Mouse (Mus musculus) kidney, embryonic 14.5 days (tissue): ENCODE measurements at regions not wholly inside any gene's neighbourhood (a gene's known extent, or its start where the extent isn't known, plus 50 kb on each side); places are given as distances from the start of the nearest gene placed in this dataset.

ENCODE experiments used
- ATAC-seq: fragments of 200-750 bp; cut with Nextera tagmentation; 2 replicates; pipeline ENCODE4 v1.8.0; 2017; ENCODE audit warnings: moderate number of reproducible peaks, mild to moderate bottlenecking, moderate TSS enrichment, moderate library complexity; ENCODE audit not compliant: low FRiP score, low TSS enrichment
- H3K27ac ChIP-seq: fragments of 300-500 bp; sonication (generic); 2 replicates; pipeline ENCODE4 v1.5.1; 2014; ENCODE audit warnings: low read depth, mild to moderate bottlenecking, low read length, moderate library complexity, mixed read lengths
- H3K27me3 ChIP-seq: fragments of 300-500 bp; sonication (generic); 2 replicates; pipeline ENCODE4 v1.6.1; 2014; ENCODE audit warnings: mild to moderate bottlenecking, low read length; ENCODE audit not compliant: control insufficient read depth, insufficient read depth
- H3K36me3 ChIP-seq: fragments of 300-500 bp; sonication (generic); 2 replicates; pipeline ENCODE4 v1.6.1; 2014; ENCODE audit warnings: low read length, mixed read lengths; ENCODE audit not compliant: control insufficient read depth, insufficient read depth
- H3K4me1 ChIP-seq: fragments of 300-500 bp; sonication (generic); 2 replicates; pipeline ENCODE4 v1.6.1; 2014; ENCODE audit warnings: low read length, mixed read lengths; ENCODE audit not compliant: control insufficient read depth, insufficient read depth
- H3K4me2 ChIP-seq: fragments of 300-500 bp; sonication (generic); replicated peaks from 2 replicates; pipeline ENCODE4 v1.6.1; 2014; ENCODE audit warnings: low read depth, mild to moderate bottlenecking, low read length
- H3K4me3 ChIP-seq: fragments of 300-500 bp; sonication (generic); 2 replicates; pipeline ENCODE4 v1.5.1; 2014; ENCODE audit warnings: mild to moderate bottlenecking, low read length
- H3K9ac ChIP-seq: fragments of 300-500 bp; sonication (generic); 2 replicates; pipeline ENCODE4 v1.6.1; 2014; ENCODE audit warnings: low read depth, mild to moderate bottlenecking, low read length, moderate library complexity
- H3K9me3 ChIP-seq: fragments of 300-500 bp; sonication (generic); 2 replicates; pipeline ENCODE4 v1.6.1; 2016; ENCODE audit warnings: low read length; ENCODE audit not compliant: control insufficient read depth
- WGBS: fragments of 180-500 bp; shearing (Covaris S2); extraction: QIAGEN DNeasy Blood & Tissue Kit; methylation state at CpG from one replicate; pipeline ENCODE4 v1.1.7; 2014; 5-methylcytosine and 5-hydroxymethylcytosine counted together

DNA sequence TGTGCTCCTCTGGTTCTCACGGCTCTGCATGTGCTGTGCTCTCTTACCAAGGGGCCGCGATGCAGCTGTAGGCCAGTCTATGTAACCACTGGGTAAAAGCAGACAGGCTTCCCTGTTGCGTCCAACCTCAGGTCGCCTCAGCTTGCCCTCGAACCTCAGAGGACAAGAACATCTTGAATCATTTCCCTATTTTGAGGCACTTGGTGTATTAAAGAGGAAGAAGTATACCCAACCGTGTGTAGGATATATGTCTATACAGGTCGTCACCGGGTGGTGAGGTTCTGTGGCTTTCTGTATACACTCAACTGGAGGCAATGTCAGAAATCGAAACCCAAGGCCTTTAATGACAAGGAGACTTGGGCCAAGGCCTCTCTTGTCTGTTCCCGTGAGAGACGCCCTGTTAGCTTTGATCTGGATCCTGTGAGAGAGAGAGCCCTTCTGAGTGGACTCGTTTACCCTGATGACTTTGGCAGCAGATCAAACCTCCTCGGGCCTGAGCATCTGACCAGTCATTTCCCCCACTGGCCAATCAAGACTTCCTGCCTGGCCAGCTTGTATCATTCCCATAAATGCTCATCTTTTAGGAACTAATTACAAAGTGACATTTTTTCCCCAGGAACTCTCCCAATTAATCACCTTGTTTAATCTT lies 135.3 kb downstream of the 1500009L16Rik start:
- no peak overlapping the region for H3K4me2 ChIP-seq
- WGBS = 68% methylated on average over 14 of the region's 14 CpGs
- H3K27ac ChIP-seq = no peak overlapping the region
- H3K9ac ChIP-seq = no peak overlapping the region
- no peak overlapping the region for H3K4me3 ChIP-seq
- H3K36me3 ChIP-seq = no peaks in the 10 kb centered on the region
- no peak; the same call in 1 of the 2 replicates for ATAC-seq
- no peaks in the 10 kb centered on the region for H3K9me3 ChIP-seq
- H3K4me1 ChIP-seq = no peaks in the 10 kb centered on the region
- no peaks in the 10 kb centered on the region for H3K27me3 ChIP-seq

DNA sequence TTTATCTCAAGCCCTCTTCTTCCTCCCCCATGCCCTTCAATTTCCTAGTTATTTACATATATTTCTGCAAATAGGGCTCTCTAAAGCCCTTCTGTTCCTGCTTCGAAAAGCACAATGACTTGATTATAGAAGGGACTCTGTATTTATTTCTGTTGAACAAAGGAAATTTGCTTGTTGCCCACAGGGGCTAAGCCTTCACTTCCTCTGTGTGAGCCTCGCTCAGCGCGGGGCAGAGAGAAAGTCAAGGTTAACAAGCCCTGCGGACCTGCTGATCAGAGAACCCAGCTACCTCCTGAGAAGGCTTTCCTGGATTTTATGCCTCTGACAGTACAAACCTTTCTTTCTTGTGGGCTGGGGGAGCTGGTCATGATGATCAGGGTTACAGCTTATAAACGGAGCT lies 136.0 kb downstream of the 1500009L16Rik start:
- no peaks in the 10 kb centered on the region for H3K27me3 ChIP-seq
- H3K36me3 ChIP-seq = no peaks in the 10 kb centered on the region
- H3K4me3 ChIP-seq = no peak overlapping the region
- no peak for ATAC-seq
- no peak overlapping the region for H3K27ac ChIP-seq
- whole genome bisulfite sequencing = 61% methylated on average over 6 of the region's 6 CpGs
- no peak overlapping the region for H3K9ac ChIP-seq
- no peak overlapping the region for H3K4me2 ChIP-seq
- H3K9me3 ChIP-seq = no peaks in the 10 kb centered on the region
- no peaks in the 10 kb centered on the region for H3K4me1 ChIP-seq

DNA sequence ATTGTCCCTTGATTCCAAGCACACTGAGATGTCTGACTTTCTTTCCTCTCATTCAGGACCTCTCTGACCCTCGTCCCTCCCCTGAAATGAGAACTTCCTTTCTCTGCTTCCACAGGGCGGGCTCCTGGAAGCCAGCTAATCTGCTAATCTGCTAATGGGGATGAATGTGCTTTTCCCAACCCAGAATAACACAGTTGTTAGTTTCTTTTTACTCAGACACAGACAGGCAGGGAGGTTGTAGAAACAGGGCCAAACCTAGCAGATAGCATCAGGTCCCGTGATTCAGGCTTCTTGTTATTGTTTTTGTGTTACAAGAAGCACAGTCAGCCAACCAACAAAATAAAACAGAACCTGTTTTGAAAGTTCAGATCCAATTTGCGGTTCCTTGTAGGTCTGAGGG lies 137.0 kb downstream of the 1500009L16Rik start:
- Histone ChIP-seq H3K9ac (no peak overlapping the region), H3K36me3 (no peaks in the 10 kb centered on the region), H3K4me2 (no peak overlapping the region), H3K4me1 (no peaks in the 10 kb centered on the region), H3K9me3 (no peaks in the 10 kb centered on the region), H3K4me3 (no peak overlapping the region), H3K27ac (no peak overlapping the region), H3K27me3 (no peaks in the 10 kb centered on the region)
- 77% methylated on average over 4 of the region's 4 CpGs for WGBS
- ATAC-seq = no peak

DNA sequence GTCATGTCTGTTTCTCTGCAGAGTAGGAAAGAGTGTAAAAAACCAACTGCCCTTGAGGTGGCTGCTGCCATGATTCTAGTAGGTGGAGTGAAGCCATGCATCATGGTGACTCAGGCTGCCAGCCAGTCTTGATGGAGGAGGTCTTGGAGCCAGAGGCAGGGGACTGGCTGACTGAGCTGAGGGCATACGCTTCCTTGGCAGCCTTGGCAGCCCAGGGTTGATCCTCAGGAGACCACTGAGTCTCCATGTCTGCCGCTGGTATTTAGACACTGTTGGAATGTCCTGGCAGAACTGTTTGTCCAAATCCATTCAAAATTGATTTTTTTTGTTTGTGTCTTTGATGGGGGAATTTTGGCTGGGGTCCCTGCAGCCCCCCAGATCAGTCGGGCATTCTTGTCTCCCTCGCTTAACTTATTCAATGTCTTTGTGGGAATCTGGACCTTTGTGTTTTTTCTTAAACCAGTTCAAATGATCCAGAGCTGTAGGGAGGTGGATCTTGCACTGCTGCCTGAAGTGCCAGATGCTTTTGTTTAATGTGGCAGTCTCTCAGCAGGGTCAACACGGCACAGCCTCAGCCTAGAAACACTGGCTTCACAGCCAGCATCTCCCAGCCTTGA lies 139.0 kb downstream of the 1500009L16Rik start:
- WGBS = 74% methylated on average over 5 of the region's 5 CpGs

DNA sequence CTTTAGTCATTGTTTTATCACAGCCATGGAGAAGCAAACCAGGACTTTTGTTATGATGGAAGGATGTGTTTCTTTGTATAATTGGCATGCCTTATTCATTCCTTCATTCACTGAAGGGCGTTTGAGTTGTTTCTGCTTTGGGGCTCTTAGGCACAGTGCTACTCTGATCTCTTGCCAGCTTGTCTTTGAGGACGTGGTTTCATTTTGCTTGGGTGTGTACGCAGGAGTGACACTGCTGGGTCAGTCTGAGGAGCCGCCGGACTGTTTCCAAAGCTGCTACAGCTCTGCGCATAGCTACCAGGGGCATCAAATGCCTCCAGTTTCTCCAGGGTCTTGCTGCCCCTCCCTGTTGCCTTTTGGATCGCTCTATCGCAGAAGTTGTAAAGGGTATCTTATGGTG lies 141.9 kb downstream of the 1500009L16Rik start:
- Histone ChIP-seq H3K9me3 (no peaks in the 10 kb centered on the region), H3K36me3 (no peaks in the 10 kb centered on the region), H3K27ac (no peak overlapping the region), H3K27me3 (no peaks in the 10 kb centered on the region), H3K9ac (no peak overlapping the region), H3K4me3 (no peak overlapping the region), H3K4me2 (no peak overlapping the region), H3K4me1 (no peaks in the 10 kb centered on the region)
- WGBS = 91% methylated on average over 8 of the region's 8 CpGs
- ATAC-seq = no peak

More for the DNA sequence above, 139.0 kb downstream of the 1500009L16Rik start:
- no peak overlapping the region for H3K9ac ChIP-seq
- no peak for ATAC-seq
- no peak overlapping the region for H3K27ac ChIP-seq
- H3K4me2 ChIP-seq = no peak overlapping the region
- H3K27me3 ChIP-seq = no peaks in the 10 kb centered on the region
- no peaks in the 10 kb centered on the region for H3K36me3 ChIP-seq
- no peak overlapping the region for H3K4me3 ChIP-seq
- no peaks in the 10 kb centered on the region for H3K9me3 ChIP-seq
- H3K4me1 ChIP-seq = no peaks in the 10 kb centered on the region

DNA sequence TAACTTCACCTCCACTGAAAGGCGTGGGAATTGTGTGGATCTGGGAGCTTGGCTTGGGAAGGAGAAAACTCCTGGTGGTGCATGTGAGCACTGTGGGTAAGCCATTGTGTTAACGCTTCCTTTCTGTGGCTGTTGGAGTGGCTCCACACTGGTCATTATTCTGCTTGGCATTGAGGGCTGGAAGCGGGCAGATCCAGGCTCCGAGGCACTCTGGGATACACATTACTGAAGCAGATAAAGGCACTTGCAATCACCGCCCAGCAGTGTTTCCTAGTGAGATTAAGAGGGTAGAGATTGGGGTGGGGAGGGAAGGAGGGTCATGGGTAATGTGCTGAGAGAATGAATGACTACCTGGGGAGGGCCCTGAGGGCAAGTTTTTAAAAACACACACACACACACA lies 143.3 kb downstream of the 1500009L16Rik start:
- no peaks in the 10 kb centered on the region for H3K9me3 ChIP-seq
- ATAC-seq = no peak
- no peaks in the 10 kb centered on the region for H3K27me3 ChIP-seq
- H3K4me3 ChIP-seq = no peak overlapping the region
- WGBS = 75% methylated on average over 5 of the region's 5 CpGs
- H3K9ac ChIP-seq = no peak overlapping the region
- H3K4me1 ChIP-seq = no peaks in the 10 kb centered on the region
- H3K4me2 ChIP-seq = no peak overlapping the region
- no peaks in the 10 kb centered on the region for H3K36me3 ChIP-seq
- H3K27ac ChIP-seq = no peak overlapping the region

DNA sequence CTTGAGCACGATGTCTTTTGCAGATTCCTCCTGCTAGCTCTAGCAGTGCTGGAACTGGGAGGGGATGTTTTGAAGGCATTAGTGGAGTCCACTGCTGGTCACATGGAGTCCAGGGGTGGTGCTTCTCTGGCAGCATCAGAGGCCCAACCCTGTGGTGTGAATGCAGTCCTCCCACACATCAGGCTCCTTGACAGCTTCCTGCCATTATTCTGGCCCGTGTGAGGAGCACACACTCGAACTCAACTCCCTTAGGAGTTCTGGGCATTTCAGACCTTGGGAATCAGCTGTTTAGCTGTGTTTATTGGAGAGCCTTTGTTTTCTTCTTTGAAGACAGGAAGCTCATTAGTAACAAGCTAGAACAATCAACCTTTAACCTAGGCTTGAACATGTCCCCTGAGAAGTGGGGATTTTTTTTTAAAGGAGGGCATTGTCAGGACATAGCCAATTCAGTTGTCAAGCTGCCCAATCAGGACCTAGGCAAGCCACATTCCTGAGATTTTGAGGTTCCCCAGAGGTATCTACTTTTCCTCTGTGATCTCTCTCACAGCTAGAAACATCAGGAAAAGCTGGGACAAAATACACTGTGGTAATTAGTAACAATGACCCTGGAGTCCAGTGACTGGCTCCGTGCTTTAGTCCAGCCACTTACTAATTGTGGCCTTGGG lies 149.2 kb downstream of the 1500009L16Rik start:
- no peak overlapping the region for H3K9ac ChIP-seq
- ATAC-seq = no peak
- H3K4me3 ChIP-seq = no peak overlapping the region
- no peaks in the 10 kb centered on the region for H3K4me1 ChIP-seq
- no peak overlapping the region for H3K4me2 ChIP-seq
- no peaks in the 10 kb centered on the region for H3K36me3 ChIP-seq
- H3K9me3 ChIP-seq = no peaks in the 10 kb centered on the region
- H3K27ac ChIP-seq = no peak overlapping the region
- WGBS = 27% methylated on average over 4 of the region's 4 CpGs
- H3K27me3 ChIP-seq = no peaks in the 10 kb centered on the region

DNA sequence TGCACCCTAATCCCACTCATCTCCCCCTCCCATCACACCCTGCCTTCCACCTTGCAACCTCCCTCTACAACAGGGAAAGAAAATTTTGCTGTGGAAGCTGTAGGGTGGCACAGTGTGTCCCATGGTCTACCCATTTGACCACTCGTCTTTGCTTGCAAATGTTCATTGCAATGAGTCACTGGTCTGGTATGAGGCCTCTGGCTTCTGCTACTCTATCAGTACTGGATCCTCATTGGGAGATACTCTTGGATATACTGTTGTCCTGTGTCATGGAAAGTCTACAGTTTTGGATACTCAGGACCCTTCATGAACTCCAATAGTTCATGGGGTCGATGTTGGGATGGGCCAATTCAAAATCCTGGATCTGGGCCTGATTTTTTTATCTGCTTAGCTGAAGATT lies 156.1 kb downstream of the 1500009L16Rik start:
- no peak for ATAC-seq
- Histone ChIP-seq H3K36me3 (no peaks in the 10 kb centered on the region), H3K9me3 (no peaks in the 10 kb centered on the region), H3K4me1 (peaks cover 11% of the 10 kb centered on the region), H3K4me2 (no peak overlapping the region), H3K27ac (no peak overlapping the region), H3K9ac (no peak overlapping the region), H3K27me3 (no peaks in the 10 kb centered on the region), H3K4me3 (no peak overlapping the region)
- 88% methylated on average over 2 of the region's 2 CpGs for WGBS
